Mouse (Mus musculus): Measurements from ENCODE around the gene Znfx1. TPM values are rescaled to one million over a fixed set of nuclear protein-coding genes. Genes with fewer than 3 reads are reported as not detected.

Znfx1 gene
- polyA plus RNA-seq, 1 experiment from 2014 or later: 10.4 TPM

GRCm38 (mm10) chr2:167071641-167072601, 9.1 kb upstream of the Znfx1 start:
- Histone ChIP-seq H3K27me3 (replicated peaks) (0 out of 2 replicates have a peak, but pooled peaks cover under 1% of the 10 kb centered on the region), H3K4me3 (peak overlapping the region; percentile 48), H3K9ac (peak overlapping the region; percentile 40; the same call in 1 of the 2 replicates), H3K4me2 (peak overlapping the region; percentile 70), H3K36me3 (no peaks in the 10 kb centered on the region), H3K9me3 (replicated peaks) (no peaks in the 10 kb centered on the region), H3K27ac (ENCODE audit: poor library complexity, severe bottlenecking) (no peak overlapping the region), H3K4me1 (replicated peaks) (peaks cover 16% of the 10 kb centered on the region)
- 9% methylated on average over 22 of the region's 22 CpGs for WGBS
- ATAC-seq (ENCODE audit: insufficient number of reproducible peaks, low FRiP score): peak; percentile 92

GRCm38 (mm10) chr2:167071266-167071640, 8.4 kb upstream of the Znfx1 start:
- H3K4me3 ChIP-seq: peak overlapping the region; percentile 48
- H3K9ac ChIP-seq: peak overlapping the region; percentile 40; the same call in 1 of the 2 replicates

GRCm38 (mm10) chr2:167070341-167070740, 7.5 kb upstream of the Znfx1 start:
- Histone ChIP-seq H3K4me3 (no peak overlapping the region), H3K27me3 (replicated peaks) (no peaks in the 10 kb centered on the region), H3K27ac (ENCODE audit: poor library complexity, severe bottlenecking) (no peak overlapping the region), H3K4me1 (replicated peaks) (peaks cover 18% of the 10 kb centered on the region), H3K9ac (no peak overlapping the region), H3K36me3 (peaks cover 9% of the 10 kb centered on the region), H3K9me3 (replicated peaks) (no peaks in the 10 kb centered on the region), H3K4me2 (no peak overlapping the region)
- no peak for ATAC-seq (ENCODE audit: insufficient number of reproducible peaks, low FRiP score)
- WGBS: 42% methylated on average over 6 of the region's 6 CpGs

More at GRCm38 (mm10) chr2:167071266-167071640, 8.4 kb upstream of the Znfx1 start:
- Histone ChIP-seq H3K27me3 (replicated peaks) (no peaks in the 10 kb centered on the region), H3K4me1 (replicated peaks) (peaks cover 16% of the 10 kb centered on the region), H3K36me3 (peaks cover under 1% of the 10 kb centered on the region; the same call in 1 of the 2 replicates), H3K9me3 (replicated peaks) (no peaks in the 10 kb centered on the region), H3K27ac (ENCODE audit: poor library complexity, severe bottlenecking) (no peak overlapping the region), H3K4me2 (peak overlapping the region; percentile 70)
- 21% methylated on average over 12 of the region's 12 CpGs for WGBS
- 0 out of 2 replicates have a peak, but pooled peaks have one; percentile 1 for ATAC-seq (ENCODE audit: insufficient number of reproducible peaks, low FRiP score)

GRCm38 (mm10) chr2:167067575-167067974, 4.8 kb upstream of the Znfx1 start:
- WGBS: 52% methylated on average over 6 of the region's 6 CpGs
- no peak for ATAC-seq (ENCODE audit: insufficient number of reproducible peaks, low FRiP score)
- no peak overlapping the region for H3K4me2 ChIP-seq

GRCm38 (mm10) chr2:167066528-167067516, 4.0 kb upstream of the Znfx1 start:
- H3K4me2 ChIP-seq: no peak overlapping the region
- WGBS: 30% methylated on average over 6 of the region's 6 CpGs
- no peak for ATAC-seq (ENCODE audit: insufficient number of reproducible peaks, low FRiP score)
- peaks cover 28% of the 10 kb centered on the region for H3K4me1 ChIP-seq (replicated peaks)
- no peak overlapping the region for H3K9ac ChIP-seq
- H3K27ac ChIP-seq (ENCODE audit: poor library complexity, severe bottlenecking): no peak overlapping the region
- H3K36me3 ChIP-seq: peaks cover 22% of the 10 kb centered on the region
- H3K9me3 ChIP-seq (replicated peaks): no peaks in the 10 kb centered on the region
- no peaks in the 10 kb centered on the region for H3K27me3 ChIP-seq (replicated peaks)
- no peak overlapping the region for H3K4me3 ChIP-seq

More at GRCm38 (mm10) chr2:167067575-167067974, 4.8 kb upstream of the Znfx1 start:
- Histone ChIP-seq H3K9ac (no peak overlapping the region), H3K36me3 (peaks cover 22% of the 10 kb centered on the region), H3K27ac (ENCODE audit: poor library complexity, severe bottlenecking) (no peak overlapping the region), H3K9me3 (replicated peaks) (no peaks in the 10 kb centered on the region), H3K27me3 (replicated peaks) (no peaks in the 10 kb centered on the region), H3K4me1 (replicated peaks) (peaks cover 27% of the 10 kb centered on the region), H3K4me3 (no peak overlapping the region)

- WGBS: 70% methylated on average over 1 of the region's 1 CpGs
- ATAC-seq (ENCODE audit: insufficient number of reproducible peaks, low FRiP score): no peak
- H3K4me2 ChIP-seq: no peak overlapping the region
These were observed 3.2 kb upstream of the Znfx1 start for GRCm38 (mm10) chr2:167066031-167066430.

GRCm38 (mm10) chr2:167064601-167065295, 1.9 kb upstream of the Znfx1 start:
- H3K9me3 ChIP-seq (replicated peaks): no peaks in the 10 kb centered on the region
- H3K27me3 ChIP-seq (replicated peaks): no peaks in the 10 kb centered on the region
- H3K27ac ChIP-seq (ENCODE audit: poor library complexity, severe bottlenecking): peak overlapping the region; percentile 15; the same call in 1 of the 2 replicates
- peak overlapping the region; percentile 93 for H3K4me2 ChIP-seq
- no peak for ATAC-seq (ENCODE audit: insufficient number of reproducible peaks, low FRiP score)
- H3K4me3 ChIP-seq: peak overlapping the region; percentile 89
- peaks cover 25% of the 10 kb centered on the region for H3K36me3 ChIP-seq
- peak overlapping the region; percentile 67 for H3K9ac ChIP-seq
- 30% methylated on average over 9 of the region's 9 CpGs for WGBS
- peaks cover 29% of the 10 kb centered on the region for H3K4me1 ChIP-seq (replicated peaks)

More at GRCm38 (mm10) chr2:167066031-167066430, 3.2 kb upstream of the Znfx1 start:
- Histone ChIP-seq H3K27ac (ENCODE audit: poor library complexity, severe bottlenecking) (no peak overlapping the region), H3K9ac (0 out of 2 replicates have a peak overlapping the region, but pooled peaks have one; percentile 1), H3K27me3 (replicated peaks) (no peaks in the 10 kb centered on the region), H3K9me3 (replicated peaks) (no peaks in the 10 kb centered on the region), H3K4me1 (replicated peaks) (peaks cover 33% of the 10 kb centered on the region), H3K4me3 (no peak overlapping the region), H3K36me3 (peaks cover 22% of the 10 kb centered on the region)

- peak overlapping the region; percentile 89 for H3K4me3 ChIP-seq
- H3K4me2 ChIP-seq: peak overlapping the region; percentile 93
- H3K9ac ChIP-seq: peak overlapping the region; percentile 98
- no peaks in the 10 kb centered on the region for H3K9me3 ChIP-seq (replicated peaks)
- WGBS: 4% methylated on average over 7 of the region's 7 CpGs
- ATAC-seq (ENCODE audit: insufficient number of reproducible peaks, low FRiP score): no peak
- H3K36me3 ChIP-seq: peaks cover 29% of the 10 kb centered on the region
- H3K27me3 ChIP-seq (replicated peaks): no peaks in the 10 kb centered on the region
- H3K4me1 ChIP-seq (replicated peaks): peaks cover 29% of the 10 kb centered on the region
- H3K27ac ChIP-seq (ENCODE audit: poor library complexity, severe bottlenecking): peak overlapping the region; percentile 90
These were observed 1.2 kb upstream of the Znfx1 start for GRCm38 (mm10) chr2:167063906-167064496.

- Histone ChIP-seq H3K36me3 (peaks cover 35% of the 10 kb centered on the region), H3K27ac (ENCODE audit: poor library complexity, severe bottlenecking) (peak overlapping the region; percentile 96), H3K27me3 (replicated peaks) (no peaks in the 10 kb centered on the region), H3K9ac (peak overlapping the region; percentile 98), H3K4me2 (peak overlapping the region; percentile 93), H3K4me1 (replicated peaks) (peaks cover 29% of the 10 kb centered on the region), H3K4me3 (peak overlapping the region; percentile 89), H3K9me3 (replicated peaks) (no peaks in the 10 kb centered on the region)
- ATAC-seq (ENCODE audit: insufficient number of reproducible peaks, low FRiP score): peak; percentile 96
- WGBS: under 1% methylated on average over 56 of the region's 60 CpGs
These were observed 311 bp downstream of the Znfx1 start for GRCm38 (mm10) chr2:167062497-167062911.

Measured in heart, embryonic 12.5 days (tissue).